Mouse (Mus musculus): Measurements from ENCODE around the gene Bcl2l1. TPM values are rescaled to one million over a fixed set of nuclear protein-coding genes. Genes with fewer than 3 reads are reported as not detected.
A peak's percentile ranks its signal among the peaks of the same experiment; 100 is the strongest.

The Bcl2l1 gene
- polyA plus RNA-seq, 1 experiment from 2014 or later = 104 TPM

DNA sequence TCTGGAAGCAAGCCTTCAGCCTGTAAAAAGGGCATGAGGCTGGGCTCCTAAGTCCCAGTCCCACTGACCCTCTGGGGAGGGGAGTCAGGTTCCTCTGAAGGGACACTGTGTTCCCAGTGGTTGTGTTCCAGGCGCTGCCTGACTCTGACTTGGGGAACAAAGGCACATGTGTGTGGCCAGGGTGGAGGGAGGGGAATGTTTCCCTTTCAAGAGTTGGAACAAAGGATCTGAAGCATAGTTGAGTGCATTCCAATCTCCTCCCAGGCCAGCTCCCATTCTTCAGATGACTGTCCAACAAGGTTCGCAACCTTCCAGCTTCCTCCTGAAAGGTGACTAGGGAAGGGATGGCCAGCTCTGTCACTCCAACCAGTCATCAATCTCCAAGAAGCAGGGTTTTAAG, 11.2 kb downstream of the Bcl2l1 start:
- H3K4me3 ChIP-seq = peak overlapping the region; percentile 6; the same call in 1 of the 2 replicates
- no peaks in the 10 kb centered on the region for H3K27me3 ChIP-seq (ENCODE audit: poor library complexity, severe bottlenecking)
- DNase-seq (ENCODE audit: extremely low spot score, low spot score) = peak; percentile 42
- H3K4me1 ChIP-seq = peaks cover 55% of the 10 kb centered on the region
- 8% methylated on average over 2 of the region's 2 CpGs for WGBS
- H3K36me3 ChIP-seq (replicated peaks) = peaks cover 72% of the 10 kb centered on the region
- H3K9me3 ChIP-seq = no peaks in the 10 kb centered on the region
- peak overlapping the region; percentile 71 for H3K27ac ChIP-seq

DNA sequence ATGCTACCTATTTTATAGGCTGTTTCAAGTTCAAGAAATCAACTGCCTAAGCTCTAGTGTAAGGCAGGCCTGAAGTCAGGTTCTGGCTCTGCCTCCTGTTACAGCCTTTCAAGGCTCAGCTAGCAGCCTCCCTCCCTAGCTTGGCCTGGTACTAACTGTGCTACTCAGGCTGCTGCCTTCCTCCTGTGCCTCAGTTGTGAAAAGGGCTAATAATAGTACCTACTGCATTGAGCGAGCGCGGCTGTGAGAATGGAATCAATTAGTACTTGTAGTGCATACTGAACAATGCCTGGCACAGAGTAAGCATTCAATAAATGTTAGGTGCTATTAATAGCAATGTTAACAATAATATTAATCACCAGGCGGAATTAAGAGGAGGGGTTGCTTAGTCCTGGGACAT, 11.6 kb downstream of the Bcl2l1 start:
- H3K9me3 ChIP-seq = no peaks in the 10 kb centered on the region
- 68% methylated on average over 4 of the region's 4 CpGs for WGBS
- peaks cover 51% of the 10 kb centered on the region for H3K4me1 ChIP-seq
- peaks cover 68% of the 10 kb centered on the region for H3K36me3 ChIP-seq (replicated peaks)
- no peaks in the 10 kb centered on the region for H3K27me3 ChIP-seq (ENCODE audit: poor library complexity, severe bottlenecking)
- H3K27ac ChIP-seq = peak overlapping the region; percentile 71
- no peak for DNase-seq (ENCODE audit: extremely low spot score, low spot score)
- 0 out of 2 replicates have a peak overlapping the region, but pooled peaks have one; percentile 6 for H3K4me3 ChIP-seq

DNA sequence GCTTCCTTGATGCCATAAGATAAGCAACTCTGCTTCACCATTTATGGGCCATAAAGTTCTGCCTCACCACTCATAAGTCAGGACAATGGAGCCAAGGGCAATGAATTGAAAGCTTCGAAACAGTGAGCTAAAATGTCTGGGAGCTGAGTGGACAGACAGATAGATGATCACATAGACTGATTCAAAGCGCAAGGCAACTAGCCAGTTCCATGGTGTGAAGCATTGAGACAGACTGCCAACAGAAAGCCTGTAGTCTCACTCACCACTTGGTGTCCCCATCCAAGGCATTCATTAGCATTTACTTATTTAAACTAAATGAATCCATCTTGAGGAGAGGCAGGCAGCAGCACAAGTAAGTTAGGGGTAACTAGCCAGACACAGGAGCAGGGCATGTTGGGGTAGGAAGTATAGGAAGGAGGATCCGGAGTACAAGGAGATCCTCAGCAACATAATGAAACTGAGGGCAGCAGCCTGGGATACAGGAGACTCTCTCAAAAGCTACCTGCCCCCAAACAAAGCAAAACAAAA, 12.4 kb downstream of the Bcl2l1 start:
- Histone ChIP-seq H3K27me3 (ENCODE audit: poor library complexity, severe bottlenecking) (no peaks in the 10 kb centered on the region), H3K9me3 (no peaks in the 10 kb centered on the region), H3K27ac (no peak overlapping the region), H3K36me3 (replicated peaks) (peaks cover 62% of the 10 kb centered on the region), H3K4me3 (no peak overlapping the region), H3K4me1 (peaks cover 50% of the 10 kb centered on the region)
- no peak for DNase-seq (ENCODE audit: extremely low spot score, low spot score)
- 91% methylated on average over 3 of the region's 3 CpGs for WGBS

DNA sequence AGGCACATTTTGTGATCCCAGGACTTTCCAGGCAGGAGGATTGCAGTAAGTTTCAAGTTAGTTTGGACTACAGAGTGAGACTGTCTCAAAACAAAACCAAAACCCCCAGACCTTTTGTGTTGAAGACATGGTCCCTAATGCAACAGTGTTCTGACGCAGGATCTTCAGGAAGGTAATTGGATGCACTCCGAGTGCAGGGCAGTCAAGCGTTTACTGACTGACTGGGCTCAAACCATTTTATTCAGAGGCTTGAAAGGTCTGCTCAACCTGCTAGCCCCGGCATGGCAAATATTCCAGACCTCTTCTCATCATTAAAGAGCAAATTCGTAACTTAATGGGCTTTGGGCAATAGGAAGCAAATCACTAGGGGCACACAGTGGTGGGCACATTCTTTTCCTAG, 12.8 kb downstream of the Bcl2l1 start:
- H3K36me3 ChIP-seq (replicated peaks) = peaks cover 64% of the 10 kb centered on the region
- no peaks in the 10 kb centered on the region for H3K9me3 ChIP-seq
- H3K4me1 ChIP-seq = peaks cover 50% of the 10 kb centered on the region
- no peak overlapping the region for H3K4me3 ChIP-seq
- H3K27ac ChIP-seq = no peak overlapping the region
- no peaks in the 10 kb centered on the region for H3K27me3 ChIP-seq (ENCODE audit: poor library complexity, severe bottlenecking)
- 58% methylated on average over 5 of the region's 5 CpGs for WGBS
- no peak for DNase-seq (ENCODE audit: extremely low spot score, low spot score)

DNA sequence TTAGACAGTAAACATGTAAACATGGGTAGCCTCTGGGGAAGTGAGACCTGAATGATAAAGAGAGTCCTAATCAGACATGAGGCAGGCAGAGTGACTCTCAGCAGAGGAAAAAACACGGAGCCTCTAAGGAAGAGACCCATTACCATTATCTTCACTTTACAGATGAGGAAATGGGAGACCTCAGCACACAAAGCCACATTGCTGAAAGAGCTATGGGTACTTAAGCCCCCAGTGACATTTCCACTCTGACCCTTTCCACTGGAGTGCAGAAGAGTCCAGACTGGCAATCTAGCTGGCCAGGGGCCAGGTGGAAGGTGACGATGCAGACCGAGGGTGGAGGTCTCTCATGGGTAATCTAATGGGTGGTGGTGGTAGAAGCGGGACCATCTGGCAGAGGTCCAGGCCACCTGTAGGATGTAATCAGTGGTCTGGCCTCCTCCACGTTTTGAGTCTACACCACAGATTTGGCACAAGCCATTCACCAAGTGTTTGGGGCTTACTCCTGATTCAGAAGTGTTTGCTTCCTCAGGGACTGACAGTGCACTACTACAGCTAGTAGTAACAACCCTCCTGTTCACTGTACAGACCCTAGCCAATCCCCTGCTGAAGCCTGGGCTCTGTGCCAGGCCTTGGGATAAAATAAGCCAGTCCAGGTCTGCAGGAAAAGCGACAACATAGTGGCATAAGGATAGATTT, 13.8 kb downstream of the Bcl2l1 start:
- WGBS = 80% methylated on average over 6 of the region's 6 CpGs
- peak overlapping the region; percentile 48; the same call in 1 of the 2 replicates for H3K27ac ChIP-seq
- H3K4me3 ChIP-seq = no peak overlapping the region
- H3K27me3 ChIP-seq (ENCODE audit: poor library complexity, severe bottlenecking) = no peaks in the 10 kb centered on the region
- no peak for DNase-seq (ENCODE audit: extremely low spot score, low spot score)
- H3K36me3 ChIP-seq (replicated peaks) = peaks cover 65% of the 10 kb centered on the region
- no peaks in the 10 kb centered on the region for H3K9me3 ChIP-seq
- peaks cover 50% of the 10 kb centered on the region for H3K4me1 ChIP-seq

DNA sequence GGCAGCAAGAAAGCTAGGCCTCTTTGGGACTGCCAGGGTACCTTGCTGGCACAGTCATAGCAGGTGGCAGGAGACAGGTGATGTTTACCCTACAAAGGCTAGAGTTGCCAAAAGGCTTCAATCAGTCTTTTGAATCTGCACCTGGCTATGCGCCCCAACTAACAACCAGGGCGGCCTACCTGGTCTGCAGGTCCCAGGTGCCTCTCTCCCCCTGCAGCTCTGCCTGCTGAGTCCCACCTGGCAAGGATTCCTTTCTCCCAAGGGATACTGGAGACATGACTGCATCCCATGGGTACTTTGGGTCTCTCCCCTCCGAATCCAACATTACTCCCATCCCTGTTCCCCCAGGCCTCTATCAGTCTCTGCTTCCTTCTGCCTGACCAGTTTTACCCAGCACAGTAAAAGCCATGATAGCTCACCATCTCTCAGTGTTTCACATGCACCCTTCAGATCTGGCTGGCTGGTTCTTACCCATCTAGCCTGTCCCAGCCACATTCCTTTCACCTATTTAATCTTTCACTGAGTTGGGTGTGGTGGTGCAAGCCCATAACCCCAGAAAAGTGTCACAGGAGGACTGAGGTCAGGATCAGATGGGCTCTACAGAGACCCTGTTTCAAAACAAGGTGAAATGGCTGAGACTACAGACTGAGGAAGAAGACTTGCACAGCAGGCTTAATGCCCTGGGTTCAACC, 14.7 kb downstream of the Bcl2l1 start:
- peak overlapping the region; percentile 54; the same call in 1 of the 2 replicates for H3K27ac ChIP-seq
- 77% methylated on average over 3 of the region's 3 CpGs for WGBS
- no peaks in the 10 kb centered on the region for H3K9me3 ChIP-seq
- H3K36me3 ChIP-seq (replicated peaks) = peaks cover 56% of the 10 kb centered on the region
- H3K4me1 ChIP-seq = peaks cover 56% of the 10 kb centered on the region
- H3K4me3 ChIP-seq = no peak overlapping the region
- DNase-seq (ENCODE audit: extremely low spot score, low spot score) = no peak
- H3K27me3 ChIP-seq (ENCODE audit: poor library complexity, severe bottlenecking) = no peaks in the 10 kb centered on the region

DNA sequence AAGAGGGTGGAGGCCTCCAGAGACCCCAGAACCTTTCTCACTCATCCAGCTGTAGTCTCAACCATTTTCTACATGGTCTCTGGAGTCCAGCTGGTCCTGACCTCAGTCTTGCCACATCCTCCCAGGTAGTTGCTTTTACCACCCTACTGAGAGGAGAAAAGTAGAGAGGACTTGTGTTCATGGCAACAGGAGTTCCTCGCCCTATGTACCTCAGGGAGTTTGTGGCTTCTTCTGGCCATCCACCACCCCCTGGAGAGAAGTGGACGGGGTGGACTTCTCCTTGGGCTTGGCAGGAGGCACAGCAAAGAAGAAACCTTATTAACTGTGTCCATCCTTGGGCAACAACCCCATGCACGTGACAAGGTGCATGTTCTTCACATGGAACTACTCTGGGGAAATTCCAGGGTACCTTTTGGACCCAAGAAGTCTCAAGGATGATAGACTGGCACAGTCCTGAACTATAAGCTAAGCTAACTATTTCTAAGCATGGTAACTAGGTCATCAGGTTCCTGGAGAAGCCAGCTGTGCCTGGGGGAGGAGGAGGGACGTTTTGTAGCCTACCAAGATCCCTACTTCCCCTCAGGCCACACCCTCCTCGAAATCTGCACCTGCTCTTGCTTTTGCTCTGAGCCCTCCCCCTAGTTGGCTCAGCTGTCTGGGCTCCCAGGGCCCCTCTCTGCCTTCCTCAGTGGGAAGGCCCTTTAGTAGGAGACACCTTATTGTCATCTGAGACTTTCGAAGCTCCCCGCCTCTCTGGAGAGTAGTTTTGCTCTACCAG, 15.5 kb downstream of the Bcl2l1 start:
- Histone ChIP-seq H3K4me3 (no peak overlapping the region), H3K4me1 (peaks cover 55% of the 10 kb centered on the region), H3K27ac (peak overlapping the region; percentile 54), H3K36me3 (replicated peaks) (peaks cover 51% of the 10 kb centered on the region), H3K9me3 (no peaks in the 10 kb centered on the region), H3K27me3 (ENCODE audit: poor library complexity, severe bottlenecking) (no peaks in the 10 kb centered on the region)
- 69% methylated on average over 7 of the region's 7 CpGs for WGBS
- no peak for DNase-seq (ENCODE audit: extremely low spot score, low spot score)

DNA sequence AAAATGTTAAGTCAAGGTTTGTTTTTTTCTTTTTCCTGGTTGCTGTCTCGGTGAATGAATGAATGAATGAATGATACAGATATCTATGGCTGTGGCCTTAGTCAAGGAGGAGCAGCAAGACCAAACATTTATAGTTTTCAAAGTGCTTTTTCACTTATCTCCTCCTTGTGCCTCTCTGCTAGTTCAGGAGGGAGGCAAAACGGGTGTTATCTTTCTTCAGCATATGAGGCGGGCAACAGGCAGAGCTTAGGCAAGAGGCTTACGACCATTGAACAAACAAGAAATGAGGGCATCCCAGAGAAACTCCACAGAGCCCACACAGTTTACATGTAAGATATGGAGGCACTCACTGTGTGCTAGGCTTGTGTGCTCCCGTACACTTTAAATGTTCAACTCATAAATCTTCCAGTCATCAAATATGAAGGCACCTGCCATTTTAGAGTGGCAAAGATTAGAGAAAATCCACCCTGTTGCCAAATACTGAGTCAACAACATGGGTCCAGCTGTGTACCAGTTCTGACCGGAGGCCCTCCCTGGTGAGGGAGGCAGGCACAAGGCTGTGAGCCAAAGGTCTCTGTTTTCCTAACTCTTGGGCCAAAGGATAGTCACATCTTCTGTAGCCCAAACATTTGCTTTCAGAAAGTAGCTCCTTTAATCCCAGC, 17.2 kb downstream of the Bcl2l1 start:
- Histone ChIP-seq H3K36me3 (replicated peaks) (peaks cover 35% of the 10 kb centered on the region), H3K27me3 (ENCODE audit: poor library complexity, severe bottlenecking) (no peaks in the 10 kb centered on the region), H3K27ac (0 out of 2 replicates have a peak overlapping the region, but pooled peaks have one; percentile 51), H3K9me3 (no peaks in the 10 kb centered on the region), H3K4me1 (peaks cover 43% of the 10 kb centered on the region), H3K4me3 (no peak overlapping the region)
- WGBS = 90% methylated on average over 6 of the region's 6 CpGs
- no peak for DNase-seq (ENCODE audit: extremely low spot score, low spot score)

DNA sequence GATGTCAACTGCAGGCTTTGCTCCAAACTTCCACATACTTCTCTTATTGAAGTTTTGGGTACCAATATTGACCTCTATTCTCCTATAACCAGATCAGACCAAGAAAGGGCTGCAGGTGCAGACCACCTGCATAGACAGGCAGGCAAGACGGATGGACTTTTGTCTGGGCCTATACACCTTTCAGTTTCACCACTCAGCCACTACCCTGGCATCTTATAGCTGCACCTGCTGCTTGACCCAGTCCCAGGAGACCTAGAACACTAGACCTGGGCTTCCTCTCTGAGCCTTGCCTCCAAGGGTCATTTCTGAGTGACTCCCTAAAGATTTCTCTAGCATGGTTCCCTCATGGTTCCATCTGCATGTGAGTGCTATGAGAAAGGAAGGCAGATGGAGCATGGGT, 18.3 kb downstream of the Bcl2l1 start:
- H3K4me1 ChIP-seq = peaks cover 37% of the 10 kb centered on the region

DNA sequence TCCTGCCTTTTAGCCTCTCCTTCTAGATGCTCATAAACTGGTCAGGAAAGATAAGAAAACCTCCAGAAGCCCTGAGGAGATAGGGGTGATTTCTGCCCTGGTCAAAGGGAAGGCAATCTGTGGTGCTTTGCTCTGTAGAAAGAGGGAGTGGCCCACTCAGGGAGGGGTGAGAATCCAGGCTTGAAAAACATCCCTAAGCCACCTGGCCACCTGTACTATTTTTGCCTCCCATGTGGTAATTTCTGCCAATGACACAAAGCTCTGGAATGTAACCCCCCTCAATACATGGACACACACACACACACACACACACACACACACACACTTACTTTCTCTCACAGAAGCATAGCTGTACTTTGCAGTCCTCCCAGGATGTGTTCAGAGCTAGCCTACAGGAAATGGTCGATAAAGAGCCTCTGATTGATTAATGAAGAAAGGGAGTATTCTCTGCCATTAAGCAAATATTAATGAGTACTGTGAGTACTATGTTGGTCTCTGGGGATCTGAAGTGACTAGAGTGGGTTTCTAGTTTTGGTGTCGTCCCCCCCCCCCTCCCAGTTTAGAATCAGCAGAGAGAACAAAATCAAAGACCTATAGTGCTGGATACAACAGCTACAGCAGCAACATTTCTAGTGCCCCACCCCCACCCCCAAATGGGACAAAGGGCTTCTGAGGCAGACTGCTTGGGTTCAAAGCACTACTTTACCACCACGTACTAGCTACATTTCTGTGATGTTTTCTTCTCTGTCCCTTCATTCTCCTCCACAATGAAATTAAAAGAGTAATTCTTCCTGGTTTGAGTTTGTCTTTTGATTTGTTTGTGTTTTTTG, 20.0 kb downstream of the Bcl2l1 start:
- no peak for DNase-seq (ENCODE audit: extremely low spot score, low spot score)
- WGBS = 51% methylated on average over 3 of the region's 3 CpGs
- Histone ChIP-seq H3K4me3 (no peak overlapping the region), H3K4me1 (peaks cover 21% of the 10 kb centered on the region), H3K27ac (no peak overlapping the region), H3K27me3 (ENCODE audit: poor library complexity, severe bottlenecking) (no peaks in the 10 kb centered on the region), H3K36me3 (replicated peaks) (peaks cover 16% of the 10 kb centered on the region), H3K9me3 (no peaks in the 10 kb centered on the region)

More for the DNA sequence above, 18.3 kb downstream of the Bcl2l1 start:
- Histone ChIP-seq H3K9me3 (no peaks in the 10 kb centered on the region), H3K4me3 (no peak overlapping the region), H3K27ac (no peak overlapping the region), H3K27me3 (ENCODE audit: poor library complexity, severe bottlenecking) (no peaks in the 10 kb centered on the region), H3K36me3 (replicated peaks) (peaks cover 24% of the 10 kb centered on the region)
- no peak for DNase-seq (ENCODE audit: extremely low spot score, low spot score)
- 100% methylated on average over 1 of the region's 1 CpGs for WGBS

DNA sequence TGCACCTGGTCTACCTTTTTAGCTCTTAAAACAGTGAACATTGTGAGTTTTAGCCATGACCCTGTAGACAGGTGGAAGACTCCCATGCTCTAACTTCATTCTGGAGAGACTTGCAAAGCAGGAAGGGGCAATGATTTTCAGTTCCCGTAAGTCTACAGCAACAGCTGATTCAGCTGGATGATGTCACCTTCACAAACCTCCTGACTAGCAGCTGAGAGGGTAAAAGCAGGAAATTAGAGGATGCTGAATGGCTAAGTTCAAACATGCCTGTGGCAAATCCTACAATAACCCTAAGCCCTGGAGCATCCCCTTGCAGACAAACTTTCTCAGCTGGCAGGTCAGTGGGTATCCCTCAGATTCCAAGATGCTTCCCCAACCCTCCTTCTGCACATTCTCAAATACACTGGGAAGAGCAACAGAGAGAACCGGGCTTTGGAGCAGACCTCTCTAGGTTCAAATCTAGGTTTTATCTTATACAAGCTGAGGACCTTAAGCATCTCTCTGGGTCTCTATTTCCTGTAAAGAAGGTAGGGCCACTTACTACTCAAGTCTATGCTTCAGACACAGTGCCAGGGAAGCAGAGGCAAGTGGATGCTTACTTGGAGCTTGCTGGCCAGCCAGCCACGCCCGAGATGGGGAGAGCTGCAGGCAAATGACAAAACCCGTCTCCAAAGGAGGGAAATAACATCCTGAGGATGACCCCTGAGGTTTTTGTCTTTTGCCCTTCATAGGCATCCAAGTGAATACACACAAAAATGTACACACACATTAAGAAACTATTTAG, 21.2 kb downstream of the Bcl2l1 start:
- no peak for DNase-seq (ENCODE audit: extremely low spot score, low spot score)
- H3K4me3 ChIP-seq = no peak overlapping the region
- WGBS = 83% methylated on average over 5 of the region's 5 CpGs
- H3K27ac ChIP-seq = no peak overlapping the region
- H3K9me3 ChIP-seq = no peaks in the 10 kb centered on the region
- H3K36me3 ChIP-seq (replicated peaks) = peaks cover 16% of the 10 kb centered on the region
- H3K4me1 ChIP-seq = peaks cover 27% of the 10 kb centered on the region
- H3K27me3 ChIP-seq (ENCODE audit: poor library complexity, severe bottlenecking) = no peaks in the 10 kb centered on the region
